In genomic region chr11:50430277-50431133, GRCm38 (mm10) we compare ENCODE assay signal across 8 mouse cellular contexts. TPM values are rescaled to one million over a fixed set of nuclear protein-coding genes. Genes with fewer than 3 reads are reported as not detected.
A peak's percentile ranks its signal among the peaks of the same experiment; 100 is the strongest.
DNase-seq lines count a peak whose midpoint lies in the region; ATAC-seq and TF ChIP-seq lines count a peak whose summit lies in the region.

Rufy1 (minus strand) TSS chr11:50431125.

- peak within 1 kb of the TSS; percentile 94 for H3K9ac ChIP-seq in ES-Bruce4 (ENCODE audit: low read depth, poor library complexity, severe bottlenecking)
- H3K9ac ChIP-seq in forebrain, embryonic 14.5 days (ENCODE audit: low read length): peak within 1 kb of the TSS; percentile 92
- H3K9ac ChIP-seq in liver, embryonic 16.5 days (ENCODE audit: low read depth, low read length): peak within 1 kb of the TSS; percentile 92
- peak within 1 kb of the TSS; percentile 88 for H3K9ac ChIP-seq in neural tube, embryonic 12.5 days
- H3K9ac ChIP-seq in stomach, postnatal 0 days (ENCODE audit: low read length): peak within 1 kb of the TSS; percentile 97

- H3K4me1 ChIP-seq in ES-Bruce4 (ENCODE audit: control insufficient read depth, insufficient read depth, low read length): no peaks in the 10 kb centered on the region
- H3K4me1 ChIP-seq in forebrain, embryonic 14.5 days (ENCODE audit: control insufficient read depth, insufficient read depth, low read length): peaks cover 6% of the 10 kb centered on the region
- peaks cover 14% of the 10 kb centered on the region for H3K4me1 ChIP-seq in liver, embryonic 16.5 days (ENCODE audit: control insufficient read depth, low read depth, low read length)
- H3K4me1 ChIP-seq in neural tube, embryonic 12.5 days: peaks cover 7% of the 10 kb centered on the region; the same call in 1 of the 2 replicates
- no peaks in the 10 kb centered on the region for H3K4me1 ChIP-seq in stomach, postnatal 0 days (replicated peaks; ENCODE audit: control insufficient read depth, insufficient read depth)

- peak; percentile 86 for DNase-seq in forebrain, embryonic 14.5 days (ENCODE audit: low spot score)
- peak; percentile 91 for DNase-seq in heart, postnatal 10 days
- peak; percentile 90 to 94 for DNase-seq in kidney, postnatal 4 days
- DNase-seq in stomach, postnatal 0 days (ENCODE audit: low spot score): peak; percentile 87

- intact Hi-C loops in heart, postnatal 10 days (cut with DNase I): loop anchor here (5.0 kb wide), 1 partner anchor 53 kb away; the partner anchor contains the start of gene Hnrnph1

- peak; percentile 77 for ATAC-seq in cerebellum, adult (ENCODE audit: insufficient number of reproducible peaks, low FRiP score, low TSS enrichment)
- peak; percentile 87 for ATAC-seq in forebrain, embryonic 14.5 days
- peak; percentile 87 for ATAC-seq in liver, embryonic 16.5 days (ENCODE audit: low read depth)
- ATAC-seq in neural tube, embryonic 12.5 days (ENCODE audit: low FRiP score, low read depth): peak; percentile 87
- ATAC-seq in stomach, postnatal 0 days (ENCODE audit: low FRiP score, low TSS enrichment): peak; percentile 87

- peak within 1 kb of the TSS; percentile 75 for H3K4me2 ChIP-seq in forebrain, embryonic 14.5 days (ENCODE audit: low read length)
- H3K4me2 ChIP-seq in liver, embryonic 16.5 days (ENCODE audit: low read depth, low read length): peak within 1 kb of the TSS; percentile 93
- H3K4me2 ChIP-seq in neural tube, embryonic 12.5 days (replicated peaks): peak within 1 kb of the TSS; percentile 65
- H3K4me2 ChIP-seq in stomach, postnatal 0 days (replicated peaks; ENCODE audit: low read depth): peak within 1 kb of the TSS; percentile 66

- H3K9me3 ChIP-seq in ES-Bruce4 (replicated peaks; ENCODE audit: control insufficient read depth, insufficient read depth, low read length, poor library complexity, severe bottlenecking): no peaks in the 10 kb centered on the region
- H3K9me3 ChIP-seq in forebrain, embryonic 14.5 days (replicated peaks; ENCODE audit: control insufficient read depth, low read length): no peaks in the 10 kb centered on the region
- no peaks in the 10 kb centered on the region for H3K9me3 ChIP-seq in liver, embryonic 16.5 days (replicated peaks; ENCODE audit: control insufficient read depth, low read length)
- no peaks in the 10 kb centered on the region for H3K9me3 ChIP-seq in neural tube, embryonic 12.5 days
- H3K9me3 ChIP-seq in stomach, postnatal 0 days (ENCODE audit: control insufficient read depth, low read length): no peaks in the 10 kb centered on the region

- no peak for TF ChIP-seq POLR2A in ES-Bruce4 (IDR thresholded peaks at IDR 0.05; ENCODE audit: insufficient read depth, low read length)

- peak within 1 kb of the TSS; percentile 88 for H3K4me3 ChIP-seq in ES-Bruce4 (ENCODE audit: low read depth, low read length)
- H3K4me3 ChIP-seq in forebrain, embryonic 14.5 days (ENCODE audit: low read depth, low read length): peak within 1 kb of the TSS; percentile 74
- peak within 1 kb of the TSS; percentile 88 for H3K4me3 ChIP-seq in liver, embryonic 16.5 days (ENCODE audit: low read depth, low read length)
- peak within 1 kb of the TSS; percentile 68 for H3K4me3 ChIP-seq in neural tube, embryonic 12.5 days
- peak within 1 kb of the TSS; percentile 94 for H3K4me3 ChIP-seq in stomach, postnatal 0 days (ENCODE audit: low read depth, low read length)

- no peaks in the 10 kb centered on the region for H3K36me3 ChIP-seq in ES-Bruce4 (ENCODE audit: control insufficient read depth, insufficient read depth, low read length, poor library complexity, severe bottlenecking)
- H3K36me3 ChIP-seq in forebrain, embryonic 14.5 days (ENCODE audit: control insufficient read depth, insufficient read depth, low read length): no peaks in the 10 kb centered on the region
- H3K36me3 ChIP-seq in liver, embryonic 16.5 days (ENCODE audit: control insufficient read depth, insufficient read depth): no peaks in the 10 kb centered on the region
- H3K36me3 ChIP-seq in neural tube, embryonic 12.5 days: no peaks in the 10 kb centered on the region
- no peaks in the 10 kb centered on the region for H3K36me3 ChIP-seq in stomach, postnatal 0 days (ENCODE audit: control insufficient read depth, insufficient read depth, low read length)

- H3K27ac ChIP-seq in ES-Bruce4 (ENCODE audit: insufficient read depth, low read length): peak within 1 kb of the TSS; percentile 90
- H3K27ac ChIP-seq in forebrain, embryonic 14.5 days (ENCODE audit: low read depth, low read length): peak within 1 kb of the TSS; percentile 93
- peak within 1 kb of the TSS; percentile 82 for H3K27ac ChIP-seq in liver, embryonic 16.5 days (ENCODE audit: low read length)
- peak within 1 kb of the TSS; percentile 83 for H3K27ac ChIP-seq in neural tube, embryonic 12.5 days
- peak within 1 kb of the TSS; percentile 96 for H3K27ac ChIP-seq in stomach, postnatal 0 days (replicated peaks)

- no peak for TF ChIP-seq CTCF in ES-Bruce4 (IDR thresholded peaks at IDR 0.05; ENCODE audit: low read depth, low read length)
- TF ChIP-seq CTCF in stomach, postnatal 0 days (IDR thresholded peaks at IDR 0.05; ENCODE audit: low read depth): no peak

- WGBS in forebrain, embryonic 14.5 days: under 1% methylated on average over 81 of the region's 90 CpGs
- WGBS in liver, embryonic 16.5 days (ENCODE audit: insufficient replicate concordance): under 1% methylated on average over 65 of the region's 90 CpGs
- WGBS in neural tube, embryonic 12.5 days: under 1% methylated on average over 90 of the region's 90 CpGs
- WGBS in stomach, postnatal 0 days: 0% methylated on average over 82 of the region's 90 CpGs

- no peak for TF ChIP-seq EP300 in ES-Bruce4 (IDR thresholded peaks at IDR 0.05; ENCODE audit: insufficient read depth, low read depth, low read length)
- TF ChIP-seq EP300 in stomach, postnatal 0 days (optimal IDR thresholded peaks at IDR 0.05): no peak

- no peaks in the 10 kb centered on the region for H3K27me3 ChIP-seq in ES-Bruce4 (ENCODE audit: control insufficient read depth, insufficient read depth, low read length, poor library complexity, severe bottlenecking)
- no peaks in the 10 kb centered on the region for H3K27me3 ChIP-seq in forebrain, embryonic 14.5 days (replicated peaks; ENCODE audit: control insufficient read depth, insufficient read depth, low read length)
- no peaks in the 10 kb centered on the region for H3K27me3 ChIP-seq in liver, embryonic 16.5 days (ENCODE audit: control insufficient read depth, insufficient read depth, low read depth, low read length)
- H3K27me3 ChIP-seq in neural tube, embryonic 12.5 days (replicated peaks): no peaks in the 10 kb centered on the region
- H3K27me3 ChIP-seq in stomach, postnatal 0 days (ENCODE audit: control insufficient read depth, insufficient read depth, low read length): no peaks in the 10 kb centered on the region

RNA-seq across cellular contexts. Expression of gene Rufy1, which starts in this region (rescaled TPM):
- 13.0 and 13.8 TPM in 2 replicates for polyA plus RNA-seq in ES-Bruce4 (2011; ENCODE audit: insufficient read depth, insufficient read length, low read depth, missing spikeins)
- polyA plus RNA-seq in forebrain, embryonic 14.5 days (2014; fragmentation: Nextera tagmentation; extraction: Ambion mirVana): 27.2 and 32.7 TPM in 2 replicates
- total RNA-seq in heart, postnatal 10 days (2021): 10 to 100 TPM; 25.8 to 33.1 TPM
- 6.0 and 8.4 TPM in 2 replicates for polyA plus RNA-seq in liver, embryonic 16.5 days (2015; fragmentation: Nextera tagmentation; extraction: Ambion mirVana)
- 27.9 and 29.0 TPM in 2 replicates for polyA plus RNA-seq in neural tube, embryonic 12.5 days (2016; fragmentation: Nextera tagmentation; extraction: Ambion mirVana)
- 18.7 and 22.8 TPM in 2 replicates for polyA plus RNA-seq in stomach, postnatal 0 days (2015; fragmentation: Nextera tagmentation; extraction: Ambion mirVana)

Comparison
In these comparisons a context has a peak if more than half of its experiments do, and no peak if none do; other contexts are left out.
1. Peak in every context shown above with its lines: DNase-seq, ATAC-seq, H3K4me3 ChIP-seq and H3K27ac ChIP-seq.